Mouse (Mus musculus) CH12.LX (cell line): ENCODE measurements around the gene Clec10a. TPM values are rescaled to one million over a fixed set of nuclear protein-coding genes. Genes with fewer than 3 reads are reported as not detected.

Source experiments
- DNase-seq: peaks from one replicate; pipeline ENCODE4 v3.0.0-alpha.2; 2013; ENCODE audit errors: extremely low read depth
- H3K27ac ChIP-seq: 2 replicates; pipeline ENCODE4 v1.5.1; 2012; ENCODE audit warnings: low read depth, mild to moderate bottlenecking, control low read depth, moderate library complexity; ENCODE audit not compliant: insufficient read depth
- H3K27me3 ChIP-seq: replicated peaks from 2 replicates; pipeline ENCODE3; 2012; ENCODE audit warnings: inconsistent platforms
- H3K36me3 ChIP-seq, 2 experiments: replicated peaks in 1 of 2; 2 replicates each; pipeline versions ENCODE3 to v1.6.1; 2012; ENCODE audit warnings: inconsistent platforms in 1 of 2, low read length in 1 of 2, mild to moderate bottlenecking in 1 of 2, mixed read lengths in 1 of 2, moderate library complexity in 1 of 2; ENCODE audit not compliant: control insufficient read depth in 1 of 2, insufficient read depth in 1 of 2
- H3K4me1 ChIP-seq, 2 experiments: 2 replicates each; pipeline ENCODE4 v1.6.1; 2012; ENCODE audit warnings: inconsistent platforms in 1 of 2, moderate library complexity in 1 of 2; ENCODE audit not compliant: insufficient read depth in 2 of 2, control insufficient read depth in 1 of 2
- H3K4me2 ChIP-seq: 2 replicates; pipeline ENCODE4 v1.6.1; 2012; ENCODE audit warnings: low read depth, mild to moderate bottlenecking, control low read depth; ENCODE audit not compliant: poor library complexity, insufficient read depth, severe bottlenecking
- H3K4me3 ChIP-seq, 3 experiments: fragments of 150-350 bp in 1 of 3; sonication (generic) in 1 of 3; replicated peaks in 1 of 3; 2 replicates each; pipeline versions ENCODE3 to v1.5.1; 2011 to 2012; ENCODE audit warnings: low read depth in 2 of 3, low read length in 2 of 3, mild to moderate bottlenecking in 2 of 3, moderate library complexity in 2 of 3, control low read depth in 1 of 3, improper control_type of control experiment in 1 of 3, inconsistent platforms in 1 of 3, mixed read lengths in 1 of 3; ENCODE audit not compliant: poor library complexity in 1 of 3
- H3K79me2 ChIP-seq: replicated peaks from 2 replicates; pipeline ENCODE4 v1.6.1; 2012; ENCODE audit warnings: mild to moderate bottlenecking, moderate library complexity; ENCODE audit not compliant: control insufficient read depth, poor library complexity, insufficient read depth, severe bottlenecking; ENCODE audit errors: extremely low read depth
- H3K9ac ChIP-seq: 2 replicates; pipeline ENCODE4 v1.6.1; 2012; ENCODE audit warnings: low read depth, mild to moderate bottlenecking, control low read depth, moderate library complexity; ENCODE audit not compliant: insufficient read depth
- H3K9me3 ChIP-seq: replicated peaks from 2 replicates; pipeline ENCODE3; 2012; ENCODE audit warnings: low read length, inconsistent platforms, mixed read lengths
- BHLHE40 ChIP-seq: IDR thresholded peaks from 2 replicates; pipeline ENCODE4 v1.6.1; 2011; ENCODE audit warnings: mild to moderate bottlenecking, low read depth, low read length, improper control_type of control experiment
- CHD1 ChIP-seq: IDR thresholded peaks from 2 replicates; pipeline ENCODE4 v1.6.1; 2012; ENCODE audit warnings: low read depth, low read length, improper control_type of control experiment, inconsistent platforms
- CHD2 ChIP-seq: IDR thresholded peaks from 2 replicates; pipeline ENCODE4 v1.6.1; 2011; ENCODE audit warnings: low read length, improper control_type of control experiment
- CTCF ChIP-seq, 2 experiments: IDR thresholded peaks in 1 of 2; conservative IDR thresholded peaks in 1 of 2; 2 replicates each; pipeline ENCODE4 v1.5.1; 2011 to 2012; ENCODE audit warnings: low read depth in 2 of 2, low read length in 2 of 2, improper control_type of control experiment in 1 of 2, inconsistent platforms in 1 of 2, mild to moderate bottlenecking in 1 of 2, moderate library complexity in 1 of 2
- E2F4 ChIP-seq: IDR thresholded peaks from 2 replicates; pipeline ENCODE4 v1.6.1; 2011; ENCODE audit warnings: low read depth, low read length, improper control_type of control experiment; ENCODE audit not compliant: insufficient replicate concordance
- ELF1 ChIP-seq: IDR thresholded peaks from 2 replicates; pipeline ENCODE4 v1.6.1; 2014; ENCODE audit warnings: low read depth, mild to moderate bottlenecking, inconsistent platforms, low read length, improper control_type of control experiment
- ETS1 ChIP-seq: conservative IDR thresholded peaks from 2 replicates; pipeline ENCODE4 v1.6.1; 2012; ENCODE audit warnings: low read depth, mild to moderate bottlenecking, inconsistent platforms, low read length, improper control_type of control experiment, moderate library complexity
- GABPA ChIP-seq: IDR thresholded peaks from 2 replicates; pipeline ENCODE4 v1.6.1; 2012; ENCODE audit warnings: low read depth, low read length, improper control_type of control experiment, inconsistent platforms; ENCODE audit not compliant: insufficient replicate concordance
- HCFC1 ChIP-seq: IDR thresholded peaks from 2 replicates; pipeline ENCODE4 v1.6.1; 2012; ENCODE audit warnings: low read depth, mild to moderate bottlenecking, inconsistent platforms, low read length, improper control_type of control experiment
- IRF4 ChIP-seq: IDR thresholded peaks from 2 replicates; pipeline ENCODE4 v1.6.1; 2014; ENCODE audit warnings: low read depth, mild to moderate bottlenecking, inconsistent platforms, low read length, improper control_type of control experiment
- JUN ChIP-seq: IDR thresholded peaks from 2 replicates; pipeline ENCODE4 v1.6.1; 2011; ENCODE audit warnings: low read depth, mild to moderate bottlenecking, low read length, improper control_type of control experiment, moderate library complexity; ENCODE audit not compliant: insufficient read depth
- JUND ChIP-seq: conservative IDR thresholded peaks from 2 replicates; pipeline ENCODE4 v1.6.1; 2011; ENCODE audit warnings: low read depth, low read length, improper control_type of control experiment
- KAT2A ChIP-seq: IDR thresholded peaks from 2 replicates; pipeline ENCODE4 v1.6.1; 2012; ENCODE audit warnings: low read length, improper control_type of control experiment, inconsistent platforms; ENCODE audit not compliant: insufficient replicate concordance
- MAFK ChIP-seq: IDR thresholded peaks from 2 replicates; pipeline ENCODE4 v1.6.1; 2011; ENCODE audit warnings: low read length, improper control_type of control experiment; ENCODE audit not compliant: insufficient replicate concordance
- MAX ChIP-seq: IDR thresholded peaks from 2 replicates; pipeline ENCODE4 v1.6.1; 2011; ENCODE audit warnings: low read length, improper control_type of control experiment
- MAZ ChIP-seq: IDR thresholded peaks from 2 replicates; pipeline ENCODE4 v1.6.1; 2012; ENCODE audit warnings: low read depth, mild to moderate bottlenecking, inconsistent platforms, low read length, improper control_type of control experiment, moderate library complexity
- MEF2A ChIP-seq: IDR thresholded peaks from 2 replicates; pipeline ENCODE4 v1.6.1; 2014; ENCODE audit warnings: low read depth, mild to moderate bottlenecking, inconsistent platforms, low read length, improper control_type of control experiment, borderline replicate concordance
- MXI1 ChIP-seq: IDR thresholded peaks from 2 replicates; pipeline ENCODE4 v1.6.1; 2011; ENCODE audit warnings: mild to moderate bottlenecking, low read depth, low read length, improper control_type of control experiment
- MYC ChIP-seq: IDR thresholded peaks from 2 replicates; pipeline ENCODE4 v1.6.1; 2011; ENCODE audit warnings: low read depth, mild to moderate bottlenecking, improper control_type of control experiment, low read length
- NELFE ChIP-seq: IDR thresholded peaks from 2 replicates; pipeline ENCODE4 v1.6.1; 2011; ENCODE audit warnings: low read depth, low read length, improper control_type of control experiment
- NRF1 ChIP-seq: IDR thresholded peaks from 2 replicates; pipeline ENCODE4 v1.6.1; 2014; ENCODE audit warnings: low read depth, mild to moderate bottlenecking, inconsistent platforms, low read length, improper control_type of control experiment, moderate library complexity
- PAX5 ChIP-seq: IDR thresholded peaks from 2 replicates; pipeline ENCODE4 v1.6.1; 2012; ENCODE audit warnings: low read length, inconsistent platforms, mixed read lengths
- POLR2AphosphoS2 ChIP-seq: IDR thresholded peaks from 2 replicates; pipeline ENCODE4 v1.6.1; 2011; ENCODE audit warnings: low read depth, low read length, improper control_type of control experiment
- RAD21 ChIP-seq: IDR thresholded peaks from 2 replicates; pipeline ENCODE4 v1.6.1; 2011; ENCODE audit warnings: low read depth, mild to moderate bottlenecking, low read length, improper control_type of control experiment, moderate library complexity
- RCOR1 ChIP-seq: conservative IDR thresholded peaks from 2 replicates; pipeline ENCODE4 v1.6.1; 2012; ENCODE audit warnings: low read depth, mild to moderate bottlenecking, inconsistent platforms, low read length, improper control_type of control experiment
- SIN3A ChIP-seq: IDR thresholded peaks from 2 replicates; pipeline ENCODE4 v1.6.1; 2012; ENCODE audit warnings: low read length, improper control_type of control experiment, inconsistent platforms
- SMC3 ChIP-seq: IDR thresholded peaks from 2 replicates; pipeline ENCODE4 v1.6.1; 2011; ENCODE audit warnings: low read depth, low read length, improper control_type of control experiment
- TBP ChIP-seq: conservative IDR thresholded peaks from 2 replicates; pipeline ENCODE4 v1.6.1; 2011; ENCODE audit warnings: low read depth, low read length, improper control_type of control experiment
- TCF12 ChIP-seq: IDR thresholded peaks from 2 replicates; pipeline ENCODE4 v1.6.1; 2014; ENCODE audit warnings: low read depth, mild to moderate bottlenecking, inconsistent platforms, low read length, improper control_type of control experiment
- USF1 ChIP-seq: IDR thresholded peaks from 2 replicates; pipeline ENCODE4 v1.6.1; 2014; ENCODE audit warnings: low read depth, mild to moderate bottlenecking, inconsistent platforms, low read length, improper control_type of control experiment
- USF2 ChIP-seq: conservative IDR thresholded peaks from 2 replicates; pipeline ENCODE4 v1.6.1; 2011; ENCODE audit warnings: low read depth, low read length, improper control_type of control experiment
- ZC3H11A ChIP-seq: IDR thresholded peaks from 2 replicates; pipeline ENCODE4 v1.6.1; 2012; ENCODE audit warnings: low read depth, mild to moderate bottlenecking, inconsistent platforms, low read length, improper control_type of control experiment
- ZKSCAN1 ChIP-seq: IDR thresholded peaks from 2 replicates; pipeline ENCODE4 v1.6.1; 2012; ENCODE audit warnings: low read depth, inconsistent platforms, low read length, improper control_type of control experiment, borderline replicate concordance
- ZMIZ1 ChIP-seq: IDR thresholded peaks from 2 replicates; pipeline ENCODE4 v1.6.1; 2012; ENCODE audit warnings: low read depth, mild to moderate bottlenecking, inconsistent platforms, low read length, improper control_type of control experiment
- ZNF384 ChIP-seq: IDR thresholded peaks from 2 replicates; pipeline ENCODE4 v1.6.1; 2012; ENCODE audit warnings: low read depth, low read length, improper control_type of control experiment, inconsistent platforms
- dilution Hi-C: fragments of 300-500 bp; cut with MboI; formaldehyde crosslinking; loops from 2 replicates; pipeline ENCODE4 v1.14.3; 2020; ENCODE audit warnings: low sequenced_read_pairs; ENCODE audit not compliant: extremely low pct_unique_long_range_greater_than_20kb, extremely low pct_ligation_motif_present
- in situ Hi-C: fragments of 300-500 bp; cut with MboI; formaldehyde crosslinking; loops from 3 replicates; pipeline ENCODE4 v1.14.3; 2019; ENCODE audit warnings: low sequenced_read_pairs, low pct_ligation_motif_present, low pct_unique_long_range_greater_than_20kb, mixed read lengths
- polyA plus RNA-seq: library from polyadenylated mRNA; unstranded; fragments of >175 nt; gene quantifications from 2 replicates; pipeline ENCODE4 v1.2.1, GENCODE M21; 2012; ENCODE audit warnings: low read depth; ENCODE audit not compliant: insufficient read length
- total RNA-seq, 2 experiments: library from RNA; depleted of rRNA; stranded (reverse); fragments of 300-350 nt in 1 of 2; fragments of >200 nt in 1 of 2; gene quantifications; 2 replicates each; pipeline ENCODE4 v1.2.3; 2012 to 2014

The Clec10a gene
- total and polyA plus RNA-seq, 3 experiments, result not detected

- in situ Hi-C loops, result no loop called here
These were observed 45.9 kb upstream of the Clec10a start for GRCm38 (mm10) chr11:70110146-70110545.

GRCm38 (mm10) chr11:70114562-70114961, 41.4 kb upstream of the Clec10a start:
- H3K4me3 ChIP-seq, result no peak overlapping the region
- H3K27me3 ChIP-seq, result peaks cover 22% of the 10 kb centered on the region
- in situ Hi-C loops, result no loop called here
- H3K9ac ChIP-seq, result no peak overlapping the region
- dilution Hi-C loops, result no loop called here
- H3K36me3 ChIP-seq, result no peaks in the 10 kb centered on the region
- DNase-seq, result no peak
- no peak overlapping the region for H3K27ac ChIP-seq
- no peaks in the 10 kb centered on the region for H3K79me2 ChIP-seq
- no peak overlapping the region for H3K4me2 ChIP-seq
- no peak for TF ChIP-seq MXI1
- peaks cover 0 to 9% of the 10 kb centered on the region in 2 experiments; a peak in 2 of 4 replicates for H3K4me1 ChIP-seq
- H3K9me3 ChIP-seq, result peaks cover 21% of the 10 kb centered on the region

More at GRCm38 (mm10) chr11:70110146-70110545, 45.9 kb upstream of the Clec10a start:
- Histone ChIP-seq H3K4me3 (no peak overlapping the region), H3K9ac (no peak overlapping the region), H3K27me3 (peaks cover 18% of the 10 kb centered on the region), H3K4me1 (peaks cover 0 to 9% of the 10 kb centered on the region in 2 experiments; a peak in 3 of 4 replicates), H3K36me3 (no peaks in the 10 kb centered on the region), H3K4me2 (no peak overlapping the region), H3K9me3 (peaks cover 5% of the 10 kb centered on the region), H3K79me2 (no peaks in the 10 kb centered on the region), H3K27ac (no peak overlapping the region)
- dilution Hi-C loops, result no loop called here
- DNase-seq, result peak; percentile 52
- no peak for TF ChIP-seq BHLHE40
- TF ChIP-seq RAD21, result peak; percentile 79
- TF ChIP-seq TCF12, result no peak
- no peak for TF ChIP-seq CHD1
- no peak for TF ChIP-seq ETS1
- TF ChIP-seq POLR2AphosphoS2, result no peak
- no peak for TF ChIP-seq GABPA
- TF ChIP-seq MEF2A, result no peak
- TF ChIP-seq MAZ, result no peak
- peak; percentile 78 to 87 for TF ChIP-seq CTCF (conservative IDR thresholded peaks at IDR 0.05 in 1 of 2, IDR thresholded peaks at IDR 0.05 in 1 of 2; ENCODE audit: low read depth in 2 of 2, low read length in 2 of 2)
- TF ChIP-seq ZNF384, result peak; percentile 31
- no peak for TF ChIP-seq SIN3A
- no peak for TF ChIP-seq NRF1
- TF ChIP-seq KAT2A, result no peak
- no peak for TF ChIP-seq TBP
- TF ChIP-seq IRF4, result no peak
- TF ChIP-seq ELF1, result no peak
- TF ChIP-seq MYC, result 0 out of 2 replicates have a peak, but pooled peaks have one; percentile 38
- no peak for TF ChIP-seq MAFK
- no peak for TF ChIP-seq E2F4
- TF ChIP-seq MAX, result no peak; the same call in 1 of the 2 replicates
- no peak for TF ChIP-seq USF1
- peak; percentile 37; the same call in 1 of the 2 replicates for TF ChIP-seq ZC3H11A
- no peak for TF ChIP-seq ZKSCAN1
- no peak for TF ChIP-seq MXI1
- TF ChIP-seq JUN, result no peak
- TF ChIP-seq SMC3, result peak; percentile 93
- TF ChIP-seq HCFC1, result no peak
- no peak for TF ChIP-seq JUND
- TF ChIP-seq ZMIZ1, result no peak
- TF ChIP-seq USF2, result no peak
- no peak for TF ChIP-seq CHD2
- TF ChIP-seq PAX5, result no peak
- no peak for TF ChIP-seq NELFE
- no peak for TF ChIP-seq RCOR1
